Mouse (Mus musculus): ENCODE measurements around the gene Rcan3. TPM values are rescaled to one million over a fixed set of nuclear protein-coding genes. Genes with fewer than 3 reads are reported as not detected.

The Rcan3 gene
- polyA plus RNA-seq (2014; fragmentation: Illumina TruSeq; extraction: RNeasy Lipid Tissue Mini Kit (QIAGEN cat#74804); ENCODE audit: low read depth, low replicate concordance), result 0.64 TPM

GRCm38 (mm10) chr4:135433443-135434394 lies at the start of gene Rcan3:
TSS of gene Rcan3 (minus strand) at chr4:135433853.

GRCm38 (mm10) chr4:135397991-135398390 lies 35.7 kb downstream of the Rcan3 start, which contains the start of gene Ncmap:
TSS of gene Ncmap (minus strand) at chr4:135398227.

Other genes with a start within 250 kb of the Rcan3 start
- gene Clic4, start 161.0 kb downstream of the Rcan3 start, polyA plus RNA-seq (2014; fragmentation: Illumina TruSeq; extraction: RNeasy Lipid Tissue Mini Kit (QIAGEN cat#74804); ENCODE audit: low read depth, low replicate concordance), result 46.6 TPM
- gene Srrm1, start 80.5 kb downstream of the Rcan3 start, polyA plus RNA-seq (2014; fragmentation: Illumina TruSeq; extraction: RNeasy Lipid Tissue Mini Kit (QIAGEN cat#74804); ENCODE audit: low read depth, low replicate concordance), result 68.5 TPM
- gene Ncmap, start 35.6 kb downstream of the Rcan3 start, polyA plus RNA-seq (2014; fragmentation: Illumina TruSeq; extraction: RNeasy Lipid Tissue Mini Kit (QIAGEN cat#74804); ENCODE audit: low read depth, low replicate concordance), result 1.6 TPM
- gene Stpg1, start 60.9 kb upstream of the Rcan3 start, polyA plus RNA-seq (2014; fragmentation: Illumina TruSeq; extraction: RNeasy Lipid Tissue Mini Kit (QIAGEN cat#74804); ENCODE audit: low read depth, low replicate concordance), result not detected
- 2.1 TPM for gene Nipal3, start 61.2 kb upstream of the Rcan3 start, polyA plus RNA-seq (2014; fragmentation: Illumina TruSeq; extraction: RNeasy Lipid Tissue Mini Kit (QIAGEN cat#74804); ENCODE audit: low read depth, low replicate concordance)
- gene Grhl3, start 139.8 kb upstream of the Rcan3 start, polyA plus RNA-seq (2014; fragmentation: Illumina TruSeq; extraction: RNeasy Lipid Tissue Mini Kit (QIAGEN cat#74804); ENCODE audit: low read depth, low replicate concordance), result not detected

Data from liver, adult 10 weeks (tissue).